Mouse (Mus musculus) liver, postnatal 0 days (tissue): ENCODE measurements around the gene Afdn.

Source experiments
- CTCF ChIP-seq: sonication (generic); IDR thresholded peaks from 2 replicates; pipeline ENCODE4 v1.5.1; 2016; ENCODE audit warnings: antibody characterized with exemption, low read depth
- EP300 ChIP-seq: IDR thresholded peaks from 2 replicates; pipeline ENCODE4 v1.6.1; 2016; ENCODE audit warnings: antibody characterized with exemption, low read depth, mild to moderate bottlenecking

GRCm38 (mm10) chr17:13883540-13883939, 123.2 kb downstream of the Afdn start:
- TF ChIP-seq CTCF (no peak), EP300 (no peak)
